Mouse (Mus musculus) cortical plate, adult 2 months (tissue): ENCODE results near the gene Polr2l. TPM values are rescaled to one million over a fixed set of nuclear protein-coding genes. Genes with fewer than 3 reads are reported as not detected.
A peak's percentile ranks its signal among the peaks of the same experiment; 100 is the strongest.
"Not testable (repeated sequence)": the region's sequence is repeated elsewhere in the genome, so short reads cannot be mapped to it uniquely, and the experiment has no call there.

ENCODE experiments used
- H3K27ac ChIP-seq: fragments of 200-500 bp; 2 replicates; pipeline ENCODE4 v1.5.1; 2012; ENCODE audit warnings: low read length, control low read depth, inconsistent platforms; ENCODE audit not compliant: insufficient read depth
- H3K4me1 ChIP-seq: fragments of 200-500 bp; 2 replicates; pipeline ENCODE4 v1.6.1; 2011; ENCODE audit warnings: low read length; ENCODE audit not compliant: control insufficient read depth, insufficient read depth
- H3K4me3 ChIP-seq: fragments of 200-500 bp; 2 replicates; pipeline ENCODE4 v1.5.1; 2011; ENCODE audit warnings: mild to moderate bottlenecking, low read length, control low read depth; ENCODE audit not compliant: insufficient read depth
- CTCF ChIP-seq: fragments of 200-500 bp; IDR thresholded peaks from 2 replicates; pipeline ENCODE4 v1.5.1; 2011; ENCODE audit warnings: mild to moderate bottlenecking, control low read depth, low read length; ENCODE audit not compliant: insufficient read depth; ENCODE audit errors: extremely low read depth
- POLR2A ChIP-seq: fragments of 200-500 bp; IDR thresholded peaks from 2 replicates; pipeline ENCODE4 v1.6.1; 2011; ENCODE audit warnings: mild to moderate bottlenecking, low read length, control low read depth; ENCODE audit not compliant: insufficient read depth; ENCODE audit errors: extremely low read depth
- polyA plus RNA-seq: library from polyadenylated mRNA; depleted of rRNA; stranded (reverse); fragments of >200 nt; gene quantifications from 2 replicates; pipeline ENCODE4 v1.2.3, GENCODE M21; 2012

Polr2l gene
- polyA plus RNA-seq, 1 experiment, result 52.1 TPM

GRCm38 (mm10) chr7:141457986-141458660, 16.8 kb downstream of the Polr2l start:
- H3K4me1 ChIP-seq, result no peaks in the 10 kb centered on the region; the same call in 1 of the 2 replicates
- H3K4me3 ChIP-seq, result no peak overlapping the region
- H3K27ac ChIP-seq, result no peak overlapping the region
- TF ChIP-seq POLR2A (no peak), CTCF (peak; percentile 40; the same call in 1 of the 2 replicates)

GRCm38 (mm10) chr7:141457236-141457635, 17.7 kb downstream of the Polr2l start:
- Histone ChIP-seq H3K4me1 (no peaks in the 10 kb centered on the region; the same call in 1 of the 2 replicates), H3K4me3 (no peak overlapping the region), H3K27ac (no peak overlapping the region)
- TF ChIP-seq POLR2A, result no peak
- TF ChIP-seq CTCF, result no peak

GRCm38 (mm10) chr7:141456739-141457138, 18.2 kb downstream of the Polr2l start:
- H3K4me1 ChIP-seq, result no peaks in the 10 kb centered on the region; the same call in 1 of the 2 replicates
- H3K27ac ChIP-seq, result no peak overlapping the region
- no peak for TF ChIP-seq CTCF
- peak overlapping the region; percentile 89; the same call in 1 of the 2 replicates for H3K4me3 ChIP-seq

- peak overlapping the region; percentile 89 for H3K4me3 ChIP-seq
- H3K27ac ChIP-seq, result peak overlapping the region; percentile 73
- TF ChIP-seq CTCF, result no peak
- TF ChIP-seq POLR2A, result no peak
- H3K4me1 ChIP-seq, result no peaks in the 10 kb centered on the region; the same call in 1 of the 2 replicates
Observed at GRCm38 (mm10) chr7:141455610-141456314, 19.2 kb downstream of the Polr2l start.

GRCm38 (mm10) chr7:141454967-141455551, 19.9 kb downstream of the Polr2l start, which contains the start of gene Pnpla2:
Gene Pnpla2 (plus strand): TSS chr7:141455198.
- no peaks in the 10 kb centered on the region; the same call in 1 of the 2 replicates for H3K4me1 ChIP-seq
- TF ChIP-seq POLR2A (peak; percentile 91), CTCF (no peak)
- H3K27ac ChIP-seq, result peak within 1 kb of the TSS; percentile 73
- peak within 1 kb of the TSS; percentile 89 for H3K4me3 ChIP-seq

GRCm38 (mm10) chr7:141453636-141454035, 21.3 kb downstream of the Polr2l start:
- Histone ChIP-seq H3K27ac (no peak overlapping the region), H3K4me1 (peaks cover 1% of the 10 kb centered on the region), H3K4me3 (no peak overlapping the region)
- TF ChIP-seq POLR2A, result no peak
- no peak for TF ChIP-seq CTCF

GRCm38 (mm10) chr7:141451928-141452327, 23.0 kb downstream of the Polr2l start:
- Histone ChIP-seq H3K4me3 (no peak overlapping the region), H3K4me1 (peaks cover 4% of the 10 kb centered on the region), H3K27ac (no peak overlapping the region)
- TF ChIP-seq POLR2A (no peak), CTCF (no peak)

- H3K27ac ChIP-seq, result peak within 1 kb of the TSS; percentile 96
- peaks cover 4% of the 10 kb centered on the region; the same call in 1 of the 2 replicates for H3K4me1 ChIP-seq
- TF ChIP-seq POLR2A (peak; percentile 81), CTCF (no peak)
- peak within 1 kb of the TSS; percentile 80 for H3K4me3 ChIP-seq
Observed at GRCm38 (mm10) chr7:141447110-141447991, 27.6 kb downstream of the Polr2l start, which contains the start of gene Rplp2. Gene Rplp2 (plus strand): TSS chr7:141447370.

- not testable (repeated sequence) for H3K4me1 ChIP-seq, H3K4me3 ChIP-seq, H3K27ac ChIP-seq
Observed at GRCm38 (mm10) chr7:141446374-141446773, 28.6 kb downstream of the Polr2l start.
